Mouse (Mus musculus): Measurements from ENCODE around the gene Dock11.

Gene Dock11

DNA sequence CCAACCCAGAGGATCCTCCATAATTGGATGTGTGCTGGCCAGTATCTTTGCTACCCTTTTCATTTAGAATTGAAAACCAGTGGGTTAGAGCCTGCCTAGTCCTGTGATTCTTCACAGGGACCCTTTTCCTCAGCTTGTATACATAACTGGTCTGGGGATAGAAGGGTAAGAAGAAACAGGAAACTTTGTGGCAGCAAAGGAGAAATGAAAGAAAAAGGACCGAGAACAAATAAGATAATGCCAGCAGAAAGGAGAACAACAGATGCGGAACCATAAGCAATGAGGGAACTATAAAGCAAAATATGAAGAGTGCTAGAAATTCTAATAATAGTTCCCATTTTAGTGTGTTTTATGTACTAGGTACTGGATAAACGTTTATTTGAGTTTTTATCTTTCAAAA lies 212.7 kb downstream of the Dock11 start:
- DNase-seq (ENCODE audit: low read depth, low spot score), result peak; percentile 19

GRCm38 (mm10) chrX:36108601-36109000 lies 220.0 kb downstream of the Dock11 start:
- DNase-seq (ENCODE audit: low read depth, low spot score), result no peak

- no peak for DNase-seq (ENCODE audit: low read depth, low spot score)
Measured at GRCm38 (mm10) chrX:36111622-36112421, 223.2 kb downstream of the Dock11 start, which contains the start of gene Il13ra1. Gene Il13ra1, plus strand, starts transcription at chrX:36112110.

GRCm38 (mm10) chrX:36112422-36112750 lies 223.8 kb downstream of the Dock11 start:
- DNase-seq (ENCODE audit: low read depth, low spot score), result no peak

DNA sequence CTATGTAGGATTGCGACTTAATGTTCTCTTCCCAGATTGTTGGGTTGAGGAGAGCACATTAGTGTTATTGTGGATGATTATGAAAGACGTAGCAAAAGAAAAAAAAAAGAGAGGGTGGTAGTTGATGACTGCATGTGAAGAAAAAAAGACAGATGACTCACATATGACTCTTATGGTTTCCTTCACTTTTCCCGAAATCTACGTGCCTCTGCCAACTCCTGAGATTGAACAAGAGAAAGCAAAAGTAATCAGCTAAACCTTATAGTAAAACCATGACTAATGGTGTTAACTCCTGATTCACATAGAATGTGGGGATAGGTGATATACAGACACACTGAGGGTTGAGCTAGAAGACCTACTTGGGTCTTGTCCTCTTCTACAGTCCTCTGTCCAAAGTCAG lies 226.5 kb downstream of the Dock11 start:
- no peak for DNase-seq (ENCODE audit: low read depth, low spot score)
